Mouse (Mus musculus): ENCODE measurements around the gene Fam83g. TPM values are rescaled to one million over a fixed set of nuclear protein-coding genes. Genes with fewer than 3 reads are reported as not detected.

Fam83g gene
- total and polyA plus RNA-seq, 3 experiments, result 19.1 to 63.7 (median 19.2) TPM

Other genes starting within 250 kb of the Fam83g start
- not detected in 2 replicates for gene Rnf112, start 230.0 kb upstream of the Fam83g start, total RNA-seq (2012; rRNA removed)
- not detected in 2 replicates for gene Rnf112, start 230.0 kb upstream of the Fam83g start, total RNA-seq (2014; rRNA removed)
- gene Rnf112, start 230.0 kb upstream of the Fam83g start, polyA plus RNA-seq (2012; ENCODE audit: insufficient read length, low read depth), result not detected in 2 replicates
- gene Mfap4, start 198.7 kb upstream of the Fam83g start, total RNA-seq (2012; rRNA removed), result not detected in 2 replicates
- not detected in 2 replicates for gene Mfap4, start 198.7 kb upstream of the Fam83g start, total RNA-seq (2014; rRNA removed)
- not detected in 2 replicates for gene Mfap4, start 198.7 kb upstream of the Fam83g start, polyA plus RNA-seq (2012; ENCODE audit: insufficient read length, low read depth)
- gene Mapk7, start 189.7 kb upstream of the Fam83g start, total RNA-seq (2012; rRNA removed), result 12.2 and 12.7 TPM in 2 replicates
- gene Mapk7, start 189.7 kb upstream of the Fam83g start, total RNA-seq (2014; rRNA removed), result 5.1 and 6.3 TPM in 2 replicates
- 18.8 and 21.6 TPM in 2 replicates for gene Mapk7, start 189.7 kb upstream of the Fam83g start, polyA plus RNA-seq (2012; ENCODE audit: insufficient read length, low read depth)
- gene B9d1, start 178.9 kb upstream of the Fam83g start, total RNA-seq (2012; rRNA removed), result 51.1 and 62.9 TPM in 2 replicates
- gene B9d1, start 178.9 kb upstream of the Fam83g start, total RNA-seq (2014; rRNA removed), result 19.2 and 24.2 TPM in 2 replicates
- 26.2 and 31.0 TPM in 2 replicates for gene B9d1, start 178.9 kb upstream of the Fam83g start, polyA plus RNA-seq (2012; ENCODE audit: insufficient read length, low read depth)
- gene Epn2, start 104.4 kb upstream of the Fam83g start, total RNA-seq (2012; rRNA removed), result 9.6 and 13.8 TPM in 2 replicates
- 8.8 and 10.1 TPM in 2 replicates for gene Epn2, start 104.4 kb upstream of the Fam83g start, total RNA-seq (2014; rRNA removed)
- 7.2 and 8.9 TPM in 2 replicates for gene Epn2, start 104.4 kb upstream of the Fam83g start, polyA plus RNA-seq (2012; ENCODE audit: insufficient read length, low read depth)
- gene Grap, start 30.8 kb upstream of the Fam83g start, total RNA-seq (2012; rRNA removed), result 379 and 412 TPM in 2 replicates
- 264 and 274 TPM in 2 replicates for gene Grap, start 30.8 kb upstream of the Fam83g start, total RNA-seq (2014; rRNA removed)
- 280 and 294 TPM in 2 replicates for gene Grap, start 30.8 kb upstream of the Fam83g start, polyA plus RNA-seq (2012; ENCODE audit: insufficient read length, low read depth)
- gene Slc5a10, start 36.7 kb downstream of the Fam83g start, total RNA-seq (2012; rRNA removed), result 0.55 and 1.4 TPM in 2 replicates
- 0.61 and 0.70 TPM in 2 replicates for gene Slc5a10, start 36.7 kb downstream of the Fam83g start, total RNA-seq (2014; rRNA removed)
- 1.3 and 1.6 TPM in 2 replicates for gene Slc5a10, start 36.7 kb downstream of the Fam83g start, polyA plus RNA-seq (2012; ENCODE audit: insufficient read length, low read depth)
- gene Prpsap2, start 78.0 kb downstream of the Fam83g start, total RNA-seq (2012; rRNA removed), result 67.5 and 69.3 TPM in 2 replicates
- gene Prpsap2, start 78.0 kb downstream of the Fam83g start, total RNA-seq (2014; rRNA removed), result 150 and 157 TPM in 2 replicates
- gene Prpsap2, start 78.0 kb downstream of the Fam83g start, polyA plus RNA-seq (2012; ENCODE audit: insufficient read length, low read depth), result 81.8 and 85.6 TPM in 2 replicates
- 6.7 and 10.5 TPM in 2 replicates for gene Ulk2, start 171.0 kb downstream of the Fam83g start, total RNA-seq (2012; rRNA removed)
- 8.6 and 9.3 TPM in 2 replicates for gene Ulk2, start 171.0 kb downstream of the Fam83g start, total RNA-seq (2014; rRNA removed)
- gene Ulk2, start 171.0 kb downstream of the Fam83g start, polyA plus RNA-seq (2012; ENCODE audit: insufficient read length, low read depth), result 6.7 and 7.9 TPM in 2 replicates
- 24.1 and 25.6 TPM in 2 replicates for gene Akap10, start 246.2 kb downstream of the Fam83g start, total RNA-seq (2012; rRNA removed)
- 37.3 and 38.4 TPM in 2 replicates for gene Akap10, start 246.2 kb downstream of the Fam83g start, total RNA-seq (2014; rRNA removed)
- gene Akap10, start 246.2 kb downstream of the Fam83g start, polyA plus RNA-seq (2012; ENCODE audit: insufficient read length, low read depth), result 23.7 and 25.3 TPM in 2 replicates

Measured in CH12.LX (cell line).